Mouse (Mus musculus): ENCODE results near the gene Olfr374.

The Olfr374 gene

GRCm38 (mm10) chr8:72135446-72136301 lies 28.8 kb downstream of the Olfr374 start:
- DNase-seq (ENCODE audit: low read depth, low spot score): peak; percentile 56

- peak; percentile 95 for DNase-seq (ENCODE audit: low read depth, low spot score)
Measured at GRCm38 (mm10) chr8:72136302-72136978, 29.6 kb downstream of the Olfr374 start.

- DNase-seq (ENCODE audit: low read depth, low spot score): no peak
Measured at GRCm38 (mm10) chr8:72137431-72137830, 30.6 kb downstream of the Olfr374 start.

GRCm38 (mm10) chr8:72138456-72138855 lies 31.6 kb downstream of the Olfr374 start:
- DNase-seq (ENCODE audit: low read depth, low spot score): no peak

- DNase-seq (ENCODE audit: low read depth, low spot score): no peak
Measured at GRCm38 (mm10) chr8:72143256-72143824, 36.5 kb downstream of the Olfr374 start.

GRCm38 (mm10) chr8:72144345-72144975 lies 37.6 kb downstream of the Olfr374 start:
- no peak for DNase-seq (ENCODE audit: low read depth, low spot score)

- DNase-seq (ENCODE audit: low read depth, low spot score): no peak
Measured at GRCm38 (mm10) chr8:72145511-72145910, 38.7 kb downstream of the Olfr374 start.

- no peak for DNase-seq (ENCODE audit: low read depth, low spot score)
Measured at GRCm38 (mm10) chr8:72146056-72146455, 39.2 kb downstream of the Olfr374 start.

- DNase-seq (ENCODE audit: low read depth, low spot score): no peak
Measured at GRCm38 (mm10) chr8:72146556-72146955, 39.7 kb downstream of the Olfr374 start.

- peak; percentile 33 for DNase-seq (ENCODE audit: low read depth, low spot score)
Measured at GRCm38 (mm10) chr8:72147266-72147665, 40.4 kb downstream of the Olfr374 start.

- peak; percentile 57 for DNase-seq (ENCODE audit: low read depth, low spot score)
Measured at GRCm38 (mm10) chr8:72149056-72149455, 42.2 kb downstream of the Olfr374 start.

GRCm38 (mm10) chr8:72151418-72152078 lies 44.7 kb downstream of the Olfr374 start:
- DNase-seq (ENCODE audit: low read depth, low spot score): no peak

GRCm38 (mm10) chr8:72153382-72153781 lies 46.5 kb downstream of the Olfr374 start:
- DNase-seq (ENCODE audit: low read depth, low spot score): no peak

GRCm38 (mm10) chr8:72158096-72158495 lies 51.3 kb downstream of the Olfr374 start:
- DNase-seq (ENCODE audit: low read depth, low spot score): no peak

- DNase-seq (ENCODE audit: low read depth, low spot score): no peak
Measured at GRCm38 (mm10) chr8:72158726-72159125, 51.9 kb downstream of the Olfr374 start.

- DNase-seq (ENCODE audit: low read depth, low spot score): no peak
Measured at GRCm38 (mm10) chr8:72160007-72160406, 53.2 kb downstream of the Olfr374 start.

- peak; percentile 99 for DNase-seq (ENCODE audit: low read depth, low spot score)
Measured at GRCm38 (mm10) chr8:72160707-72161697, 54.2 kb downstream of the Olfr374 start, which contains the start of gene Rab8a. TSS of gene Rab8a (plus strand) at chr8:72161200.

- no peak for DNase-seq (ENCODE audit: low read depth, low spot score)
Measured at GRCm38 (mm10) chr8:72162821-72163220, 56.0 kb downstream of the Olfr374 start.
